Mouse (Mus musculus) heart, adult 2 months (tissue): ENCODE measurements at regions not wholly inside any gene's neighbourhood (a gene's known extent, or its start where the extent isn't known, plus 50 kb on each side); places are given as distances from the start of the nearest gene placed in this dataset.

Source experiments
- CTCF ChIP-seq: fragments of 200-600 bp; IDR thresholded peaks from 2 replicates; pipeline ENCODE4 v1.8.1; 2022; ENCODE audit warnings: antibody characterized with exemption, mild to moderate bottlenecking, moderate library complexity
- POLR2A ChIP-seq: fragments of 200-500 bp; IDR thresholded peaks from 2 replicates; pipeline ENCODE4 v1.6.1; 2011; ENCODE audit warnings: mild to moderate bottlenecking, low read depth, low read length, control low read depth; ENCODE audit not compliant: insufficient read depth

DNA sequence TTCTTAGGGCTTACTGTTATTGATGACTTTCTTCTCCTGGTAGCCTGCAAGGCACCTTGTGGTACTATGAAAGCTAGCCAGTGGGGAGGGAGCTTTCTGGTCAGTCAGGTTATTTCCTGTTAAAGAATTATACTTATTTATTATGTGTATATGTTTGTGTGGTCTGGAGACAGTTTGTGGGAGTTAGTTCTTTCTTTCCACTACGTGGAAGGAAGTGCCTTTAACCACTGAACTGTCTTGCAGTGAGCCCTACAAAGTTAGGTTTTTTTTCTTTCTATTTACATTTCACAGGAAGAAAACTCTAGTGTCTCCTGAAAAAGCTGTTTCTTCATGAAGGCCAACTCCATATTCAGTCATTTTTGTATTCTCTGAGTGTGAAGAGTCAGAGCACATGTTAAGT, 65.7 kb upstream of the Ikzf2 start:
- no peak for TF ChIP-seq CTCF
- TF ChIP-seq POLR2A, result no peak
